Mouse (Mus musculus) adrenal gland, postnatal 25 days (tissue): ENCODE measurements around the gene Mmp9. TPM values are rescaled to one million over a fixed set of nuclear protein-coding genes. Genes with fewer than 3 reads are reported as not detected.

Experiments
- DNase-seq: peaks from one replicate; pipeline ENCODE4 v3.0.0; 2021; ENCODE audit warnings: mixed read lengths
- total RNA-seq: library from RNA; stranded (reverse); gene quantifications from 2 replicates; pipeline ENCODE4 v1.2.3, GENCODE M21; 2021

Gene Mmp9
- total RNA-seq, 1 experiment from 2014 or later = 0.43 TPM

- no peak for DNase-seq
These were observed 53.6 kb downstream of the Mmp9 start for GRCm38 (mm10) chr2:164994156-164994555.

DNA sequence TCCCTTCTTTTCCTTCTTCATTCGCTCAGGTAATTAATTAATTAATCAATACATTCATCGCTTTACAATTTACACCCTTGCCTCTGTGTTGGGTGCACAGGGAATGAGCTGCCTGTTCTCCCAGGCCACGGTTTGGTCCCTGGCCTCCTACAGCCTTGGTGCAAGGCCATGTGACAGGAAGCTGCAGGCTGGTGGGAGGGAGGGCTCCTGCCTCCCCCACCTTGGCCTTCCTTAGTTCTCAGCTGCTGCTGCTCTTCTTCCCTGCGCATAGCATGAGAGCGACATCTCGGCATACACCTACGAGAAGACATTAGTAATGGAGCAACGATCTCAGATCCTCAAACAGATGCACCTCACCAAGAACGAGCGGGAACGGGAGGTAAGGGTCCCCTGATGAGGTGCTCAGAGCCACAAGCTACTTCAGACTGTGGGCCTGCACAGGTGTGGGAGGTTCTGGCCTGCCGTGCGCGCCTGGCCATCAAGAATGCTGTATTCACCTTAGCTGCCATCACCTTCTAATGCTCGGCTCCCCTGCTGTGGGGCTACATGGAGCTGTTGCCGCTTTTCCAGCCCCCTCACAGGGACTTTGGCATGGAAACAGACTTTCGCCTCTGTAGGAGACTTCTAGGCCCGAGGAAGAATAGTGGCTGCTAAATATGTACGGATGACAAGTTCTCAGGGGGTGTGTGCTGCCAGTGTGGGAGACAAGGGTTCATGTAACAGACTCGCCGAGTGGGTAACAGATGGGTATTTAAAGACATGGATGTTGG lies 54.3 kb downstream of the Mmp9 start:
- DNase-seq = no peak

- DNase-seq = no peak
These were observed 55.4 kb downstream of the Mmp9 start for GRCm38 (mm10) chr2:164995976-164996375.

- DNase-seq = no peak
These were observed 56.5 kb downstream of the Mmp9 start for GRCm38 (mm10) chr2:164996848-164997720.

DNA sequence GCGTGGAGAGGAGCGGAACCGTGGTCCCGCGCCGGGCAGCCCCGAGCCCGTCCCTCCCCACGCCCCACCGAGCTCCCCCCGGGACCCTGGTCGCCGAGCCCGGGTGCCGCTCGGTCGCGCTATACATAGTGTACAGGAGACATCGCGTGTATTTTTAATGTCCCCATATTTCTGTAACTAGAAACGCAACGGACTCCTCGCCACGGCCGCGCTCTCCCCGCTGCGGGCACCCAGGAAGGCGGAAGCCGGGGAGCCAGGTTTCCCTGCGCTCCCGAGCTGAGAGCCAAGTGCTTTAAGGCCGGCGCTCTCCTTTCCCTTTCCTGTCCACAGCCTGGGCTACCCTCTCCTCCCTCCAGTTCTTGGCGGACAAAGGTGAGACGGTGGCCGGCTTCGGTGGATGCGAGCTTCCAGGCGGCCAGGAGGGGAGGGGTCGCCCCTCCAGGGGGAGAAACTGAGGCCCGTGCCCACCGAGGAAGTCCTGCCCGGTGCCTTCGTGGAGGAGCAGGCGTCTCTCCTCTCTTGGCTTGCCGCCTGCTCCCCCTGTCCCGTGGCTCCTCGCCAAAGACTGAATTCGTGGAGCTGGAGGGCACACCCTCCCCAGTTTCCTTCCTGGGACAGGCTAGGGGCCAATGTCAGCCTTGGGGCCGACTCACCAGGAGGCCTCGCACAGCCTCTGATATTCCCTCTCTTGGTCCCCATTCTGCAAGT lies 57.3 kb downstream of the Mmp9 start:
- DNase-seq = peak; percentile 66

GRCm38 (mm10) chr2:165001958-165002357 lies 61.4 kb downstream of the Mmp9 start:
- DNase-seq = no peak

GRCm38 (mm10) chr2:165003108-165003507 lies 62.5 kb downstream of the Mmp9 start:
- no peak for DNase-seq

DNA sequence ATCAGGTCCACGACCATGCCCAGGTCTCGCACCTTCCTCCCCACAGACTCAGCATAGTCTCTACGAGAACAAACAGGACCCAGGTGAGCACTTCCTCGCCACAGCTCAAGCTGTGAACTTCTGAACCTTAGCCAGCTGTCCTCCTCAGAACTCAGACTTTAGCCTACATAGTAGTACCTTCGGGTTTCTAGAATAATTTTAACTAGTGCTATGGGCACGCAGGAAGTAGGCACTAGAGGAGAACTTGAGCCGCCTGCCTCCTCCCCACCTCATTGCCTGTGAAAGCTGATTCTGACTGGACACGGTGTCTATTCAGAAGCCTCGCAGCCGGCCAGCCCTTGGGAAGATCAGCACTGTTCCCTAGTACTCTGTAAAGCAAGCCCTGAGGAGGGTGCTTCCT lies 63.7 kb downstream of the Mmp9 start:
- no peak for DNase-seq

Other genes starting within 250 kb of the Mmp9 start
- gene Spint4, start 242.3 kb upstream of the Mmp9 start, total RNA-seq = not detected in 2 replicates
- not detected in 2 replicates for gene Spint5, start 225.5 kb upstream of the Mmp9 start, total RNA-seq
- 0.39 and 0.57 TPM in 2 replicates for gene Wfdc3, start 194.8 kb upstream of the Mmp9 start, total RNA-seq
- gene Dnttip1, start 194.8 kb upstream of the Mmp9 start, total RNA-seq = 43.5 and 45.3 TPM in 2 replicates
- 9.9 and 14.1 TPM in 2 replicates for gene Ube2c, start 170.9 kb upstream of the Mmp9 start, total RNA-seq
- gene Tnnc2, start 160.8 kb upstream of the Mmp9 start, total RNA-seq = not detected in 2 replicates
- gene Snx21, start 155.0 kb upstream of the Mmp9 start, total RNA-seq = 36.6 and 50.0 TPM in 2 replicates
- gene Acot8, start 135.9 kb upstream of the Mmp9 start, total RNA-seq = 28.9 and 36.0 TPM in 2 replicates
- 4.3 and 5.5 TPM in 2 replicates for gene Zswim3, start 135.7 kb upstream of the Mmp9 start, total RNA-seq
- 11.9 and 14.2 TPM in 2 replicates for gene Zswim1, start 118.1 kb upstream of the Mmp9 start, total RNA-seq
- gene Spata25, start 112.2 kb upstream of the Mmp9 start, total RNA-seq = not detected in 2 replicates
- gene Ctsa, start 107.9 kb upstream of the Mmp9 start, total RNA-seq = 108 and 121 TPM in 2 replicates
- 1.3 and 2.2 TPM in 2 replicates for gene Neurl2, start 107.3 kb upstream of the Mmp9 start, total RNA-seq
- gene Pltp, start 83.1 kb upstream of the Mmp9 start, total RNA-seq = 12.7 and 16.2 TPM in 2 replicates
- gene Pcif1, start 61.5 kb upstream of the Mmp9 start, total RNA-seq = 46.6 and 60.9 TPM in 2 replicates
- gene Zfp335, start 29.0 kb upstream of the Mmp9 start, total RNA-seq = 21.2 and 23.9 TPM in 2 replicates
- 7.2 and 10.6 TPM in 2 replicates for gene Slc12a5, start 20.0 kb downstream of the Mmp9 start, total RNA-seq
- gene Ncoa5, start 94.1 kb downstream of the Mmp9 start, total RNA-seq = 34.1 and 46.2 TPM in 2 replicates
- 2.1 and 3.9 TPM in 2 replicates for gene Cd40, start 114.8 kb downstream of the Mmp9 start, total RNA-seq
- not detected in 2 replicates for gene 1700025C18Rik, start 150.0 kb downstream of the Mmp9 start, total RNA-seq